Mouse (Mus musculus) liver (tissue): ENCODE results near the gene Gm3127.
"Not testable (repeated sequence)": the region's sequence is repeated elsewhere in the genome, so short reads cannot be mapped to it uniquely, and the experiment has no call there.

Source experiments
- DNase-seq: peaks from one replicate; pipeline ENCODE4 v3.0.0-alpha.2; 2020; ENCODE audit warnings: mixed read lengths

Gm3127 gene

DNA sequence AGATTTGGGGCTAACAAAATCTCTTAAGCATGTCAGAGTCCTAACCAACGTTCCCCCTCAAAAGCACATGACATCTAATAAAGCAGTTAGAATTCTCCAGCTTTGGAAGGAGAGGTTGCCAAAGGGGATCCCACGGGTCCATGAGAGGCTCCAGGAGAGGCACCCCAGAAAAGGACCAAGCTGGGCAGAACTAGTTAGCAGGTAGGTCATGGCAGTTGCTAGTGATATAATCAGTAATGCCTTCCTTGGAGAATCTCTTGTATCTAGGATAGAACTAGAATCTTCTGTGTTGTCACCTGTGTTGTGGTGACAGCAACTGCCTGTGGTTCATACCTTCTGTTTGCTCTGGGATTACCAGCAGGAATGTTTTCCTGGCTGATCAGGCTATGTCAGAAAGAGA lies at the start of gene Gm3127:
Gm3127 (plus strand) TSS at position 301 of the 400 bp plus-strand sequence.
- DNase-seq, result not testable (repeated sequence)

DNA sequence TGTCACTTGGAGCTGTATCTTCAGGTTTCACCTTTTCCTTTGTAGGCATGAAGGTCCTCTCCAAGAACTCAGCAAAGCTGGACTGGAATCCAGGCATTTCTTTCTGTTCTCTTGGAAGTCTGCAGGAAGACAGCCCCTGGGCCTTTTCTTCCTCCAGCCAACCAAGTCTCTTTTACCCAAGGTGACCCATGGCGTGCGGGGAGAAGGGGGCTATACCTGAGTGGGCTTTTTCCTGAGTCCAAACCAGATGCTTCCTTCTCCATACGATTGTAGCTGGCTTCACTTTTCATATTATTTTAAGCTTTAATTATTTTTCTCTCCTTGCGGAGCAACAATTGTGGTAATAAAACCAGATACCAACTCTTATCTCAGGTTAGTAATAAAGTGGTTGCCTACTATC lies 23.2 kb upstream of the Gm3127 start:
- not testable (repeated sequence) for DNase-seq

DNA sequence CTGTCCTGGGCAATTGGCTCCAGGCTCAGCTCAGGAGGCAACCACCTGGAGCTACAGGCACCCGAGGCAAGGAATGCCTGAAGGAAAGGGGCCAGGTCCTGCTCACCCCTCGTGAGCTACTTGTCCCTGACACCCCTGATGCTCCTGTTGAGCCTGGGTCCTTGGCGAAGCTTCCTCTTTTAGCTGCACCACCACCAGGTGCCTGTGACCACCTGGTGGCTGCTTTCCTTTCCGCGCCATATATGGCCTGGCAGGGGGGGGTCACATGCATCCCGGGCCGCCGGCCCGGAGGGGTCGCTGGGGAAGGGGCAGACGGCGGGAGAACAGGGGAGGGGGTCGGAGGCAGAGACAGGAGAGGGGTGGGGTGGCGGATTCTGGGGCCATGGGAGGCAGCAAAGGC lies 17.2 kb downstream of the Gm3127 start:
- DNase-seq, result peak; percentile 0

DNA sequence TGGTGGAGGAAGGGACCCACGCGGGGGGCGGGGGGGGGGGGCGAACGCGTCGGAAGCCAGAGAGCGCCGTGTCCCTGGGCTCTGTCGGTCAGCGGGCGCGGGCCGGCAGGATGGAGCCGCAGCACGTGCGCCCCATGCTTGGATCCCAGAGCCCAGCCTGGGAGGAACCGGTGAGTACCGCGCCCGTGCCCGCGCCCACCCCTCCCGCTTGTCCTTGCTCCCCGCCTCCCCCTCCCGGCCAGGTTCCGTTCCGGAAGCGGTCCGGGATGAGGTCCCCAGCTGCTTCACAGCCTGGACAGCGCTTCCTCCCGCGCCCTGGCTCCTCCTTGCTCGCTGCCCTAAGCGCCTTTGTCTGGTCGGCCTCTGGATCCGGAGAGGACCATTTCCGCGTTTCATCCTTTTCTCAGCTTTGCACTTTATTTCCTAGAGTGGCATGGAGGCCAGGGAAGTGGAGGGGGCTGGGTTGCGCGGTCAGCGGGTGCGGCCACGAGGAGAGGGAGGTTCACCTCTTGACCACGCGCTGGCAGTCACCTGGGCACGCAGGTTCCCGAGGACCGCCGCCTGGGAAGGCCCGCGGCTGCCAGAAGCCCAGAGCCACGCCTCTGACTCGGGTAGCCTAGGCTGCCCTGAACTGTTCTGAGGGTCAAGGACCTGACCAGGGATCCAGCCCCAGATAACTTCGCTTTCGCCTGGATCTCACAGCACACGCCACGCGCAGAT lies 17.8 kb downstream of the Gm3127 start, which contains the start of gene Gm2974:
Gm2974 (plus strand) TSS at position 86 of the 720 bp plus-strand sequence.
- peak; percentile 0 for DNase-seq

DNA sequence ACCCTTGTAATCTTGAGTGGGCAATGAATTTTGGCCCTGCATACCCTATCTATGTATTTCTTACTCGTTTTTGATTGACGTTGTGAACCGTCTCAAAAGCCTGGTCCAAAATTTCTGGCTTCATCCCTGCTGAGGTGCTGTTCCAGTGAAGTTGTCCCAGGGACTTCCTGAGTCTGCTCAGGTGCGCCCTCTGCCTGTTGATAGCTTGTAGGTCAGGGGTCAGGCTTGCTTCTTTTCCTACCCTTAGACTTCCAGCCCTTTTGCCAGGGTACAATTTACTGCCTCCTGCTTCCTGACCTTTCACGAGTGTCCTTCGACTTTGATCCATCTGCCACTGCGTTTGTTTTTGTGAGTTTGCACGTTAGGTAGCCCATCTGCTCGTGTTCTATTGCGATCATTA lies 18.5 kb downstream of the Gm3127 start:
- not testable (repeated sequence) for DNase-seq
